Mouse (Mus musculus) heart, embryonic 10.5 days (tissue): ENCODE data around the gene Smco4. TPM values are rescaled to one million over a fixed set of nuclear protein-coding genes. Genes with fewer than 3 reads are reported as not detected.

Source experiments
- DNase-seq: peaks from one replicate; pipeline ENCODE4 v3.0.0-alpha.2; 2017; ENCODE audit warnings: low spot score
- H3K27ac ChIP-seq: fragments of 300-500 bp; sonication (generic); 2 replicates; pipeline ENCODE4 v1.5.1; 2016; ENCODE audit warnings: mild to moderate bottlenecking
- H3K27me3 ChIP-seq: fragments of 300-500 bp; sonication (generic); 2 replicates; pipeline ENCODE4 v1.6.1; 2016; ENCODE audit warnings: mild to moderate bottlenecking; ENCODE audit not compliant: poor library complexity, insufficient read depth, severe bottlenecking
- H3K36me3 ChIP-seq: fragments of 300-500 bp; sonication (generic); 2 replicates; pipeline ENCODE4 v1.6.1; 2016; ENCODE audit warnings: mild to moderate bottlenecking, moderate library complexity
- H3K4me1 ChIP-seq: fragments of 300-500 bp; sonication (generic); 2 replicates; pipeline ENCODE4 v1.6.1; 2016; ENCODE audit warnings: mild to moderate bottlenecking
- H3K4me3 ChIP-seq: fragments of 300-500 bp; sonication (generic); 2 replicates; pipeline ENCODE4 v1.5.1; 2016; ENCODE audit warnings: mild to moderate bottlenecking, moderate library complexity
- H3K9me3 ChIP-seq: fragments of 300-500 bp; sonication (generic); 2 replicates; pipeline ENCODE4 v1.6.1; 2016; ENCODE audit warnings: mild to moderate bottlenecking, moderate library complexity
- WGBS: fragments of 180-500 bp; shearing (Covaris S2); methylation state at CpG from one replicate; pipeline ENCODE4 v1.1.7; 2016; 5-methylcytosine and 5-hydroxymethylcytosine counted together
- polyA plus RNA-seq: library from polyadenylated mRNA; unstranded; fragments of >200 nt; fragmentation: Nextera tagmentation; extraction: Ambion mirVana; gene quantifications from 2 replicates; pipeline ENCODE4 v1.2.1, GENCODE M21; 2016

Gene Smco4
- 2.0 and 2.9 TPM in 2 replicates for polyA plus RNA-seq

DNA sequence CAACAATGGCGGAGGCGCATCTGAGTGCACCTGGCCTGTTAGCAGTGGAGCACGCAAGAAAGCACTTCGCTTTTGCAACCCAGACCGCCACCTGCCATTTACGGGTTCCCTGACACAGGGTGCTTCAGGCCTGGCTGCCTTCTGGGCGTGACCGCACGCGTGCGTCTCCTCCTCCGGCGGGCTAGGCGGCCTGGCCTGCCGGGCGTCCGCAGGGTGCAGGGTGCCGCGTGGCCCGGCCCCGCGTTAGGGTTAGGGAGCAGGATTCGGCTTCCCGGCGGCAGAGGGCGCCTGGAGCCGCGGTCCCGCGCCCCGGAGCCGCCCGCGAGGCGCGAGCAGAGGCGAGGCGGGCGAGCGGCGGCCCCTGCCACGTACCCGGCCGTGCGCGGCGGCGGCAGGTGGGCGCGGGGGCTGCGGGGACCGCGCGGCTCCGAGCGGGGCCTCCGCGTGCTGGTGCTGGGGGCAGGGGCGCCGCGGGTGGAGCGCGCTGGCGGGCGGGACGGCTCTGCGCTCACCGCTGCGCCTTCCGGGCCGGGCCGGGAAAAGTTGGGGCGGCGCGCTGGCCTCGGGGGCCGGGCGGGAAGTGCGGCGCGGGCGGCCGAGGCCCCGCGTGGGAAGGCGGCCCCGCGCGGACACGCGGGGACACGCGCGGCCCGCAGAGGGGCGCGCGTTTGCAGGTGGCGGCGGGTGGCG is at the start of gene Smco4:
Smco4 (plus strand) TSS at position 198 of the 690 bp plus-strand sequence.
- WGBS, result 2% methylated on average over 96 of the region's 101 CpGs
- no peaks in the 10 kb centered on the region for H3K9me3 ChIP-seq

DNA sequence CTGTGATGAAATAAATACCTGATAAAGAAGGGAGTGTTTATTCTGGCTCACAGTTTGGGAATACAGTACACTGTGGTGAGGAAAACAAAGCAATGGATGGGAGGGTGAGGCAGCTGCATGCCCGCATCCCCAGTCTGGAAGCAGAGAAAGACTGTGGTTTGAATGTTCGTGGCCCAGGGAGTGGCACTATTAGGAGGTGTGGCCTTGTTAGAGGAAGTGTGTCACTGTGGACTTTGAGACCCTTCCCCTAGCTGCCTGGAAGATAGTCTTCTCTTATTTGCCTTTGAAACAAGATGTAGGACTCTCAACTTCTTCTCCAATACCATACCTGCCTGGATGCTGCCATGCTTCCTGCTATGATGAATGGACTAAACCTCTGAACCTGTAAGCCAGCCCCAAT is 45.8 kb upstream of the Smco4 start:
- Histone ChIP-seq H3K27me3 (no peaks in the 10 kb centered on the region), H3K27ac (no peak overlapping the region), H3K4me1 (no peaks in the 10 kb centered on the region), H3K36me3 (no peaks in the 10 kb centered on the region), H3K9me3 (no peaks in the 10 kb centered on the region), H3K4me3 (no peak overlapping the region)
- 63% methylated on average over 2 of the region's 2 CpGs for WGBS
- no peak for DNase-seq

More for the DNA sequence above, at the start of gene Smco4:
- no peak for DNase-seq
- Histone ChIP-seq H3K36me3 (no peaks in the 10 kb centered on the region), H3K4me1 (peaks cover 45% of the 10 kb centered on the region), H3K27me3 (peaks cover 9% of the 10 kb centered on the region), H3K27ac (peak within 1 kb of the TSS; percentile 96), H3K4me3 (peak within 1 kb of the TSS; percentile 89)

DNA sequence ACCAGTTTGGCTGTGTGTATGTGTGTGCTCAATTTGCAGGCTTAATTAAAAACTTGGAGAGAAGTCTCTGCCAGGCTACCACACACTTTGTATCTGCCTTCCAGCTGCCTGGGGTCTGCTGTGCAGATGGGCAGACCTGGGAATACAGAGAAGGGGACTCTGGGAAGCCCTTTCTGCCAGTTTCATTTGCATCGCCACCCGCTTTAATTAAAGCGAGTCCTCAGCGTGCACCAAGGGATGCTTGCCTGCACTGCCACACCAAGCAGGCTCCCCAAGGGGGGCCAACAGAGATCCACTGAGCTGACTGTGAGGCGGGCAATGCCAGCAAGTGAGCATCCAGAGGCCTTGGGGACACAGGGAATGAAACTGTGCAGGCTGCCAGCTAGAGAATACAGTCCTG is 42.3 kb upstream of the Smco4 start:
- H3K36me3 ChIP-seq, result no peaks in the 10 kb centered on the region
- WGBS, result 59% methylated on average over 5 of the region's 5 CpGs
- no peaks in the 10 kb centered on the region for H3K27me3 ChIP-seq
- H3K27ac ChIP-seq, result no peak overlapping the region
- no peaks in the 10 kb centered on the region for H3K4me1 ChIP-seq
- no peak overlapping the region for H3K4me3 ChIP-seq
- DNase-seq, result no peak
- H3K9me3 ChIP-seq, result no peaks in the 10 kb centered on the region

- H3K27ac ChIP-seq, result no peak overlapping the region
- no peaks in the 10 kb centered on the region for H3K27me3 ChIP-seq
- H3K4me3 ChIP-seq, result no peak overlapping the region
- H3K36me3 ChIP-seq, result no peaks in the 10 kb centered on the region
- WGBS, result 62% methylated on average over 4 of the region's 4 CpGs
- H3K9me3 ChIP-seq, result no peaks in the 10 kb centered on the region
- H3K4me1 ChIP-seq, result no peaks in the 10 kb centered on the region
- DNase-seq, result no peak
Measured at GRCm38 (mm10) chr9:15472256-15472655, 21.0 kb upstream of the Smco4 start.

DNA sequence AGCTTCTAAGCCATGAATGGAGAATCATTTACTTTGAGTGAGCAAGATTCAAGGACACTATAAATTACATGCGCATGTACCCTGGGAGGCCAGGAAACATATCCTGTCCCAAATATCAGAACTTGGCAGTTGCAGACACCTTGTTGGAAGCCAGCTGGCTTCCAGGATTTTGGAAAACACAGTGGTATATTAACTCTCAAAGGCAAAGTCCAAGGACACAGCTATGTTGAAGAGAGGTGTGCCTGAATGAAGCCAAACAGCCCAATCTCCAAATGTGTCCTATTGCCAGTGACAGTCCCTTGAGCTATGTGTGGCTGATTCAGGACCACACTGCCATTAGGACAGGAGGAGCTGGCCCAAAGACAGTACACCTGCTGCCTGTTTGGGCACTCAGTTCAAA is 20.0 kb upstream of the Smco4 start:
- H3K36me3 ChIP-seq, result no peaks in the 10 kb centered on the region
- no peaks in the 10 kb centered on the region for H3K4me1 ChIP-seq
- no peaks in the 10 kb centered on the region for H3K27me3 ChIP-seq
- WGBS, result 90% methylated on average over 1 of the region's 1 CpGs
- no peaks in the 10 kb centered on the region for H3K9me3 ChIP-seq
- no peak overlapping the region for H3K27ac ChIP-seq
- no peak overlapping the region for H3K4me3 ChIP-seq
- DNase-seq, result no peak

- no peaks in the 10 kb centered on the region for H3K27me3 ChIP-seq
- WGBS, result 86% methylated on average over 10 of the region's 10 CpGs
Measured at GRCm38 (mm10) chr9:15477556-15477955, 15.7 kb upstream of the Smco4 start.

GRCm38 (mm10) chr9:15487682-15488424 is 5.4 kb upstream of the Smco4 start:
- DNase-seq, result no peak
- Histone ChIP-seq H3K27ac (no peak overlapping the region), H3K27me3 (peaks cover 9% of the 10 kb centered on the region), H3K4me1 (peaks cover 3% of the 10 kb centered on the region; the same call in 1 of the 2 replicates), H3K4me3 (no peak overlapping the region), H3K9me3 (no peaks in the 10 kb centered on the region), H3K36me3 (no peaks in the 10 kb centered on the region)
- 48% methylated on average over 2 of the region's 2 CpGs for WGBS

More at GRCm38 (mm10) chr9:15477556-15477955, 15.7 kb upstream of the Smco4 start:
- H3K36me3 ChIP-seq, result no peaks in the 10 kb centered on the region
- no peak overlapping the region for H3K4me3 ChIP-seq
- H3K9me3 ChIP-seq, result no peaks in the 10 kb centered on the region
- no peaks in the 10 kb centered on the region for H3K4me1 ChIP-seq
- DNase-seq, result no peak
- H3K27ac ChIP-seq, result no peak overlapping the region

- Histone ChIP-seq H3K27me3 (peaks cover 9% of the 10 kb centered on the region), H3K4me1 (peaks cover 12% of the 10 kb centered on the region; the same call in 1 of the 2 replicates), H3K27ac (no peak overlapping the region), H3K36me3 (no peaks in the 10 kb centered on the region), H3K9me3 (no peaks in the 10 kb centered on the region), H3K4me3 (no peak overlapping the region)
- no peak for DNase-seq
Measured at GRCm38 (mm10) chr9:15489293-15489692, 3.9 kb upstream of the Smco4 start.

DNA sequence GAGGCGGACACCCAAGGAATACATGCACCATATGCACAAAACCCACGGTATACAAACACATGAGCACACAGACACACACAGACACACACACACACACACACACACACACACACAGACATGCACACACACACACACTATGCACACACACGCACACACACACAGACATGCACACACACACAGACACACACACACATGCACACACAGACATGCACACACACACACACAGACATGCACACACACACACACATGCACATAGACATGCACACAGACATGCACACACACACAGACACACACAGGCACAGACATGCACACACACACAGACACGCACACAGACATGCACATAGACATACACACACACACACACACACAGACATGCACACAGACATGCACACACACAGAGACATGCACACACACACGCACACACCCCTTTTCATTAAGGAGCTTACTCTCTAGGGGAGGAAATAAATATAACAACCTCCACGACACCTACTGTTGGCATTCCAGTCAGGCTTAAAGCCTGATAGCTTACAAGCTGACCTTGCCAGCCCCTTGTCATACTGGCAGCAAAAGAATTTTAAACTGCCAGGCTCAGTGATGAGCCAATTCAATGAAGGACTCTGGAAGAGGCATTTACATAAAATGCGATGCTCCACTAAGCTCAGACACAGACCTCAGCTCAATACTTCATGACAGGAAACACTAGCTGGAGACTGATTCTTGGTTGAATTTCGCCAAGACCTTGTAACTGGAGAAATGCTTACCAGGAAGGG is 2.7 kb upstream of the Smco4 start:
- H3K27ac ChIP-seq, result no peak overlapping the region
- H3K4me3 ChIP-seq, result no peak overlapping the region
- H3K27me3 ChIP-seq, result peaks cover 9% of the 10 kb centered on the region
- WGBS, result 79% methylated on average over 8 of the region's 8 CpGs
- H3K9me3 ChIP-seq, result no peaks in the 10 kb centered on the region
- H3K4me1 ChIP-seq, result peaks cover 20% of the 10 kb centered on the region
- DNase-seq, result no peak
- H3K36me3 ChIP-seq, result no peaks in the 10 kb centered on the region

GRCm38 (mm10) chr9:15491686-15492085 is 1.5 kb upstream of the Smco4 start:
- peaks cover 31% of the 10 kb centered on the region for H3K4me1 ChIP-seq
- peaks cover 9% of the 10 kb centered on the region for H3K27me3 ChIP-seq
- WGBS, result 84% methylated on average over 4 of the region's 4 CpGs
- H3K27ac ChIP-seq, result no peak overlapping the region
- no peak overlapping the region for H3K4me3 ChIP-seq
- no peaks in the 10 kb centered on the region for H3K36me3 ChIP-seq
- DNase-seq, result no peak
- H3K9me3 ChIP-seq, result no peaks in the 10 kb centered on the region

DNA sequence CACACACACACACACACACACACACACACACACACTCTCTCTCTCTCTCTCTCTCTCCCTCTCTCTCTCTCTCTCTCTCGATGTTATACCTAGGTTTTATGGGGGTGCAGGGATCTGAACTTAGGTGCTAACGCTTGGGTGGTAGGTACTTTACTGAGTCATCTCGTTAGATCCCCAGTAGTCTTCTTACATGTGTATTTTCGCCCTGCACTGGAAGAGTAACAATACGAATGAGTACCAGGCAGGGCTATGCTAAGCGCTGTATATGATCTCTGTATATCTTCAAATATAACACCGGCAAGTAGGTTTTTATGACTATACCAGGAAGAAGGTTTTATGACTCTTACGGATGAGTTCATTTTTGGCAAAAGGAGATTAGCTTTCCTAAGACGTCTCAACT is 831 bp upstream of the Smco4 start:
- Histone ChIP-seq H3K9me3 (no peaks in the 10 kb centered on the region), H3K27ac (no peak overlapping the region), H3K4me1 (peaks cover 36% of the 10 kb centered on the region), H3K36me3 (no peaks in the 10 kb centered on the region), H3K27me3 (peaks cover 9% of the 10 kb centered on the region), H3K4me3 (no peak overlapping the region)
- 84% methylated on average over 9 of the region's 9 CpGs for WGBS
- DNase-seq, result no peak

DNA sequence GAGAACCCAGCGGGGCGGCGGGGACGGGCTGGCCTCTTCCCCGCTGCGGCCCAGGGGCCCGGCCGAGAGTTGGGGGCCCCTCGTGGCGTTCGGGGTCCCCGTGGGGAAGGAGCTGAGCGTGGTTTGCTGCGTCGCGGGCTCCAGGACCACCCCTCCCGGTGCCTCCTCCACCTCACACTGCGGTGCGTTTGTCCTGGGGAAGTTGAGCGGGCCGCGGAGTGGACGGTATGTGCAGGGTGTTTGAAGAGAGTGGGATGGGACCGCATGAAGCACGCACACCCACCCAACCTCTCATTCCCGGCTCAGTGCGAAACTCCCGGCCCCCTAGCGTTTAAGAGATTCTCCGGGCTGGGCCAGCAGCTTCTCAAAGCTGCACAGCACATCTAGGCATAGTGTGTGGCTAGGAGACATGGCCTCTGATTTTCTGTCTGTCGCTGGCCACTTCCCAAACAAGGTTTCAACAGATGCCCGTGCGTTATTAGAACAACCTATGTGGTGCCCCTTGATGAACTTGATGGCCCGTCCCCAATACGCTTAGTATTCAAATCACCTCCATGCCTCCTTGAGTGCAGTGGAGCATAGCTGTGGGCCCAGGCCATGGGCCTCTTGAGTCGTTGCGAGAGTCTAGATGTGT is 810 bp downstream of the Smco4 start:
- Histone ChIP-seq H3K4me1 (peaks cover 47% of the 10 kb centered on the region), H3K4me3 (peak overlapping the region; percentile 89), H3K9me3 (no peaks in the 10 kb centered on the region), H3K36me3 (no peaks in the 10 kb centered on the region), H3K27me3 (peaks cover 9% of the 10 kb centered on the region), H3K27ac (peak overlapping the region; percentile 96)
- peak; percentile 90 for DNase-seq
- WGBS, result 5% methylated on average over 32 of the region's 37 CpGs
